Mouse (Mus musculus) liver, adult 2 months (tissue): Measurements from ENCODE around the gene Stpg4.

Experiments used
- CTCF ChIP-seq: fragments of 200-500 bp; IDR thresholded peaks from 2 replicates; pipeline ENCODE4 v1.5.1; 2011; ENCODE audit warnings: low read depth, low read length, control low read depth
- POLR2A ChIP-seq: fragments of 200-500 bp; IDR thresholded peaks from 2 replicates; pipeline ENCODE4 v1.6.1; 2011; ENCODE audit warnings: low read length, control low read depth; ENCODE audit not compliant: insufficient read depth; ENCODE audit errors: extremely low read depth

- no peak for TF ChIP-seq CTCF
- no peak for TF ChIP-seq POLR2A
These were observed at the start of gene Stpg4 for GRCm38 (mm10) chr17:87427511-87427910.
